Mouse (Mus musculus): Measurements from ENCODE around the gene Nacc2. TPM values are rescaled to one million over a fixed set of nuclear protein-coding genes. Genes with fewer than 3 reads are reported as not detected.

Nacc2 gene
- polyA plus RNA-seq, 1 experiment from 2014 or later, result 2.5 TPM

DNA sequence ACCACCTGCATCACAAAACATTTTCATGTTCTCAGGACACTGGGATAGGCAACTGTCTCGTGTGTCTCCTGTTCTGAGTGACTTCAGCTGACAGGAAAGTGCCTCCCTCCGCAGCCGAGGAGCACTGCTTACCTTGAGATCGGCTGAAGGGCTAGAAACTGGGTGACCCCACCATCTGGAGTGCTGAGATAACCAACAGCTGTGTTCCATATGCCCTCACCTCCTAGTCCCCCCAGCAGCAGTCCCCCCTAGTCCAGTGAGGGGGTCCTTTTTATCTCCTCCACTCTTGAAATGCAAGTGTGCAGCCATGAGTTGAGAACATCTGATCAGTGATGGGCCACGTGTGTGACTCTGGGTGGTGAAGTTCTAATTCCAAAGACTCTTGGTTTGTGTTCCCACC lies 74.2 kb downstream of the Nacc2 start:
- H3K36me3 ChIP-seq, result no peaks in the 10 kb centered on the region
- no peak overlapping the region for H3K4me3 ChIP-seq (replicated peaks)
- H3K27ac ChIP-seq, result peak overlapping the region; percentile 52; the same call in 1 of the 2 replicates
- H3K4me1 ChIP-seq (replicated peaks), result peaks cover 18% of the 10 kb centered on the region
- H3K9me3 ChIP-seq (replicated peaks), result no peaks in the 10 kb centered on the region
- DNase-seq (peak; percentile 42), ATAC-seq (ENCODE audit: low read depth) (peak; percentile 87)
- 15% methylated on average over 5 of the region's 5 CpGs for WGBS (ENCODE audit: insufficient replicate concordance)
- peaks cover 8% of the 10 kb centered on the region; the same call in 1 of the 2 replicates for H3K27me3 ChIP-seq
- H3K9ac ChIP-seq, result peak overlapping the region; percentile 39
- H3K4me2 ChIP-seq, result no peak overlapping the region; the same call in 1 of the 2 replicates

DNA sequence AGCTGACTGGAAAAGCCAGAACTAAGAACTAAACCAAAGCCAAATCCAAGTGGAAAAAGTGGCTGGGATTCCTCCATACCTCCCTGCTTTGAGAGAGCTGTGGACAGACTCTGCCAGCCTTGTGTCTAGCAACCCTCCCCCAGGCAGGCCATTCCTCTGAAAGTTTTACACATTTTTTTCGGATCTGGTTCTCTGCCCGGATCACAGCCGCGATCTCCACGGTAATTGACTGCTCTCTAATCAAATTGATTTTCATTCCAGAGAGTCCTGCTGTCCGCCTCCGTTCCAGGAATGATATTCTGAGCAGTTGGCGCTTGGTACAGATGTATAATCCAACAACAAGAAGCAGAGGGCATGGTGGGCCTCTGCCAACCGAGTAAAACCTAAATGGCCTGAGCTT lies 78.8 kb downstream of the Nacc2 start:
- Histone ChIP-seq H3K27ac (no peak overlapping the region), H3K9me3 (replicated peaks) (no peaks in the 10 kb centered on the region), H3K36me3 (no peaks in the 10 kb centered on the region), H3K4me3 (replicated peaks) (no peak overlapping the region), H3K27me3 (peaks cover 14% of the 10 kb centered on the region), H3K4me1 (replicated peaks) (peaks cover 56% of the 10 kb centered on the region), H3K4me2 (no peak overlapping the region), H3K9ac (no peak overlapping the region)
- ATAC-seq (ENCODE audit: low read depth) (no peak), DNase-seq (no peak)
- WGBS (ENCODE audit: insufficient replicate concordance), result 84% methylated on average over 9 of the region's 9 CpGs

DNA sequence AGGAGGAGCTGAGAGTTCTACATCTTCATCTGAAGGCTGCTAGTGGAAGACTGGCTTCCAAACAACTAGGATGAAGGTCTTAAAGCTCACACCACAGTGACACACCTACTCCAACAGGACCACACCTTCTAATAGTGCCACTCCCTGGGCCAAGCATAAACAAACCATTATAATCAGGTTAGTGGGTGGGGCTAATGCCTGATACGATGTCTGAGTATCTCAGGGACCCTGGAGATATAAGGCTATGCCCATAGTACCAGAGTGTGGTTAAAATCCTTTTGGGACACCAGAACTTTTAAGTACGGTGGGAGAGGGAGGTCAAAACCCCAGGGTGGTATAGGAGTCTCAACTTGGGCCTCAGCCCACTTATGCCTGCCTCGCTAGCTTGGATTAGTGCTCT lies 80.4 kb downstream of the Nacc2 start:
- H3K27ac ChIP-seq, result no peak overlapping the region
- WGBS (ENCODE audit: insufficient replicate concordance), result 60% methylated on average over 3 of the region's 3 CpGs
- no peaks in the 10 kb centered on the region for H3K9me3 ChIP-seq (replicated peaks)
- H3K36me3 ChIP-seq, result no peaks in the 10 kb centered on the region
- ATAC-seq (ENCODE audit: low read depth) (peak; percentile 47), DNase-seq (no peak)
- peaks cover 12% of the 10 kb centered on the region for H3K27me3 ChIP-seq
- no peak overlapping the region for H3K4me2 ChIP-seq
- no peak overlapping the region for H3K9ac ChIP-seq
- no peak overlapping the region for H3K4me3 ChIP-seq (replicated peaks)
- peaks cover 56% of the 10 kb centered on the region for H3K4me1 ChIP-seq (replicated peaks)

DNA sequence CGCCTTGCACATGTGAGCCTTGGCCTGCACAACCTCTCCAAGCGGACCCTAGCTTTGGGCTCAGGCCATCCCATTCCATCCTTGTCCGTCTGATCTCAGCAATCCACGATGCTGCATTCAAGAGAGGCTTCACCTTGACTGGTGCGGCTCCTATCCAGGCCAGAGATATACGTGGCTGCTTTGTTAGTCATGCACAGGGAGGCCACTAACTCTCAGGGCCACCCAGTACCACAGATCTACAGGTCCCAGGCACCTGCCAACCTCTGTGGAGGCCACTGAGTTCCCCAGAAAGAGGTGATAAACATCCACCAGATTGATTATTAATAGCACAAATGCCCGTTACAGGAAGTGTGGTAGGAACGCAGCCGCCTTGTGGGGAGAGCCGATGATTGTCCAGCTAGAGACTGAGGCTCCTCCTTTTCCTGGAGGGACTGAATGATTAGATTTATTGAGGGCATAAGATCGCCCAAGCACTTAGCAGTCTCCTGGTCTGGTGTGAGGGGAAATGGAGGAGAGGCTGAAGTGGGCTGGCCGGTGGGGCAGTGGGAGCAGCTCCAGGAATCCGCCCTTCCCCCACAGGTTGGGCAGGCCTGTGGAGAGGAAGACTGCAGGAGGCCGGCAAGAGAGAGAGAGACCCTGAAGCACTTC lies 81.7 kb downstream of the Nacc2 start:
- Histone ChIP-seq H3K4me1 (replicated peaks) (peaks cover 70% of the 10 kb centered on the region), H3K27me3 (peaks cover 10% of the 10 kb centered on the region), H3K4me3 (replicated peaks) (no peak overlapping the region), H3K9me3 (replicated peaks) (no peaks in the 10 kb centered on the region), H3K27ac (no peak overlapping the region), H3K4me2 (no peak overlapping the region), H3K9ac (0 out of 2 replicates have a peak overlapping the region, but pooled peaks have one; percentile 34), H3K36me3 (no peaks in the 10 kb centered on the region)
- DNase-seq, result no peak
- ATAC-seq (ENCODE audit: low read depth), result no peak
- 25% methylated on average over 14 of the region's 14 CpGs for WGBS (ENCODE audit: insufficient replicate concordance)

DNA sequence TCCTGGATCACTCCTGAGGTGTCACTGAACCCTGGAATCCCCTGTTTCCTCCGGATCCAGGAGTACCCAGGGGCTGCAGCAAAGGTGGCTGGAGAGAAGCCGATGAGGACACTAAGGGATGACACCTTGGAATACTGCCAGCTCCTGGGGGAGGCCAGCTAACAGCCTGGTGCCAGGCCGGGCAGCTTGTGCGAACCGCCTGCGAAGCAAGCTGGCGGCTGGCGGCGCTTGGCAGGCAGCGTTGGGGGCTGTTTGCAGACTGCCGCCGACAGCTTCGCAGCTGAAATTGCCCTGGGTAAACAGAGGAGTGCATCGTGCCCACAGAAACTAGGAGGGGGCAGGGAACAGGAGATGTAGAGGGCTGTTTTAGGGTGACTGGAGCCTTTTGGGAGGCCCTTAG lies 83.1 kb downstream of the Nacc2 start:
- no peak overlapping the region for H3K4me2 ChIP-seq
- peaks cover 83% of the 10 kb centered on the region for H3K4me1 ChIP-seq (replicated peaks)
- H3K9ac ChIP-seq, result no peak overlapping the region
- ATAC-seq (ENCODE audit: low read depth), result no peak
- H3K4me3 ChIP-seq (replicated peaks), result no peak overlapping the region
- no peaks in the 10 kb centered on the region for H3K36me3 ChIP-seq
- peaks cover 10% of the 10 kb centered on the region for H3K27me3 ChIP-seq
- 65% methylated on average over 14 of the region's 14 CpGs for WGBS (ENCODE audit: insufficient replicate concordance)
- no peak overlapping the region for H3K27ac ChIP-seq
- DNase-seq, result no peak
- no peaks in the 10 kb centered on the region for H3K9me3 ChIP-seq (replicated peaks)

DNA sequence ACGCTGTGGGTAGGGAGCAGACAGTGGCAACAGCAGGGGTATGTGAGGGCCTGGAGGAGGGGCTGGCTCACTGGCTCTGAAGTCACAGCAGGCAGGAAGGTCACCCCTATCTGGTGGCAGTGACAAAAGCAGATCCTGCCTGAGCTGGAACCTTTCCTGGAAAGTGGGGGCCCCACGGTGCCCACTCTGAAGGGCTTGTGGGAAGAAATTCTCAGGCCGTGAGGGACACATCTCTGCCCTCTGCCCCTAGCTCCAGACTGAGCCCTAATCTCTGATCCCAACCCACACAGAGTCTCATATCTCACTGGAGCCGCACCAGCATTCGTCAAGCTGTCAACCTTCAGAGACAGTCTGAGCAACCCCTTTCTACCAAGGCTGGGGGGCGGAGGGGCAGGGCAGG lies 85.6 kb downstream of the Nacc2 start:
- DNase-seq (peak; percentile 73), ATAC-seq (ENCODE audit: low read depth) (peak; percentile 91)
- peak overlapping the region; percentile 67 for H3K9ac ChIP-seq
- WGBS (ENCODE audit: insufficient replicate concordance), result 16% methylated on average over 6 of the region's 6 CpGs
- no peak overlapping the region for H3K4me3 ChIP-seq (replicated peaks)
- H3K4me1 ChIP-seq (replicated peaks), result peaks cover 85% of the 10 kb centered on the region
- H3K27me3 ChIP-seq, result peaks cover 10% of the 10 kb centered on the region
- peak overlapping the region; percentile 49 for H3K4me2 ChIP-seq
- no peaks in the 10 kb centered on the region for H3K9me3 ChIP-seq (replicated peaks)
- no peaks in the 10 kb centered on the region for H3K36me3 ChIP-seq
- peak overlapping the region; percentile 87 for H3K27ac ChIP-seq

DNA sequence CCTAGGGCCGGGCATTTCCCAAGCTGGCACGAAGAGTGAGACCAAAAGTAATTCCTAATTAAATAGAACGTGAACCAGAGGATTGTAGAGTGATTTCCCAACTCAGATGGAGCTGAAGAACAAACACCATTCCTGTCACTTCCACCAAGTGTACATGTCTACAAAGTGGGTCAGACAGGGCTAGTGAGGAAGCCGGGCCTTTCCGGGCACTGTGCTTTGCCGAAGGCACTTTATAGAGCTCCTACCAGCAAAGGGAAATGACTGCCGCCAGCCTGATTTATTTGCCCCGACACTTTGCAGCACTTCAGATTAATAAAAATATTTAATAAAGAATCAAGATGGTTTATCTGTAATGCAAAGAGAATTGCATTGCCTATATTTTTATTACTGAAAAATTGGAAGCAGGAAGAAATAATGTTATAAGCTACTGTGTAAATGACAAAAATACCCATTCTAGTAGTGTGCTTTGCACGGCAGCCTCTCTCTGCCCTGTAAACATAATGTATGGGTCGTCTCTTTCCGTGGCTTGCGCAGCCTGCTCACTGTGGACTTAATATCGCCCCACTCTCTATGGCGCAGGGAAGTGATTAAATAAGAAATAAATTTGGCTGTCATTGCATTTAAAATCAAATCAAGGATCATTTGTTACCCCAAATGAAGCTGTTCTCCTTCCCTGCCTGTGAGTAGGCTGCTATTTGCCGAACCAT lies 88.5 kb downstream of the Nacc2 start:
- H3K9me3 ChIP-seq (replicated peaks), result no peaks in the 10 kb centered on the region
- 85% methylated on average over 15 of the region's 15 CpGs for whole genome bisulfite sequencing (ENCODE audit: insufficient replicate concordance)
- H3K4me2 ChIP-seq, result no peak overlapping the region
- H3K4me1 ChIP-seq (replicated peaks), result peaks cover 62% of the 10 kb centered on the region
- H3K9ac ChIP-seq, result no peak overlapping the region
- peak overlapping the region; percentile 87; the same call in 1 of the 2 replicates for H3K27ac ChIP-seq
- no peaks in the 10 kb centered on the region for H3K36me3 ChIP-seq
- H3K4me3 ChIP-seq (replicated peaks), result no peak overlapping the region
- H3K27me3 ChIP-seq, result peaks cover 5% of the 10 kb centered on the region; the same call in 1 of the 2 replicates
- DNase-seq (no peak), ATAC-seq (ENCODE audit: low read depth) (no peak)

DNA sequence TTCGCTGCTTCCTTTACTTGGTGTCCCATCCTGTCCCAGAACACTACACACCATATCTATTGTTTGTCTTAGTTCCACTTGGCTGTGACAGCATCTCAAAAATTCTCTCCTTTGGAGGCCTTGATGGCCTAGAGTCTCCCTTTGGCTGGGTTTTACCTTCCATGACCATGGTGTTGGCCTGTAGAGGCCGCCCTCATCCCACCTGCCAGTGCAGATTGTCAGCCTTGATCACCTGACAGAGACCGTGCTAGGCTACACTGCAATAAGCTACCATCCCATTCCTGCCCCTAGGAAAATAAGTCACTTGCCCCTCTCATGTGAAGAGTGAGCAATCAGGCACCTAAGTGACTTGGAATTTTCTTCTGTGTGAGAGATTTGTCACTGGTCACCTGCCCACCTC lies 92.7 kb downstream of the Nacc2 start:
- H3K27ac ChIP-seq, result no peak overlapping the region
- H3K27me3 ChIP-seq, result peaks cover 13% of the 10 kb centered on the region; the same call in 1 of the 2 replicates
- no peak overlapping the region for H3K9ac ChIP-seq
- DNase-seq (no peak), ATAC-seq (ENCODE audit: low read depth) (peak; percentile 70; the same call in 1 of the 2 replicates)
- H3K36me3 ChIP-seq, result no peaks in the 10 kb centered on the region
- H3K4me1 ChIP-seq (replicated peaks), result peaks cover 19% of the 10 kb centered on the region
- no peaks in the 10 kb centered on the region for H3K9me3 ChIP-seq (replicated peaks)
- H3K4me3 ChIP-seq (replicated peaks), result no peak overlapping the region
- WGBS (ENCODE audit: insufficient replicate concordance), result 38% methylated on average over 3 of the region's 3 CpGs
- H3K4me2 ChIP-seq, result no peak overlapping the region

DNA sequence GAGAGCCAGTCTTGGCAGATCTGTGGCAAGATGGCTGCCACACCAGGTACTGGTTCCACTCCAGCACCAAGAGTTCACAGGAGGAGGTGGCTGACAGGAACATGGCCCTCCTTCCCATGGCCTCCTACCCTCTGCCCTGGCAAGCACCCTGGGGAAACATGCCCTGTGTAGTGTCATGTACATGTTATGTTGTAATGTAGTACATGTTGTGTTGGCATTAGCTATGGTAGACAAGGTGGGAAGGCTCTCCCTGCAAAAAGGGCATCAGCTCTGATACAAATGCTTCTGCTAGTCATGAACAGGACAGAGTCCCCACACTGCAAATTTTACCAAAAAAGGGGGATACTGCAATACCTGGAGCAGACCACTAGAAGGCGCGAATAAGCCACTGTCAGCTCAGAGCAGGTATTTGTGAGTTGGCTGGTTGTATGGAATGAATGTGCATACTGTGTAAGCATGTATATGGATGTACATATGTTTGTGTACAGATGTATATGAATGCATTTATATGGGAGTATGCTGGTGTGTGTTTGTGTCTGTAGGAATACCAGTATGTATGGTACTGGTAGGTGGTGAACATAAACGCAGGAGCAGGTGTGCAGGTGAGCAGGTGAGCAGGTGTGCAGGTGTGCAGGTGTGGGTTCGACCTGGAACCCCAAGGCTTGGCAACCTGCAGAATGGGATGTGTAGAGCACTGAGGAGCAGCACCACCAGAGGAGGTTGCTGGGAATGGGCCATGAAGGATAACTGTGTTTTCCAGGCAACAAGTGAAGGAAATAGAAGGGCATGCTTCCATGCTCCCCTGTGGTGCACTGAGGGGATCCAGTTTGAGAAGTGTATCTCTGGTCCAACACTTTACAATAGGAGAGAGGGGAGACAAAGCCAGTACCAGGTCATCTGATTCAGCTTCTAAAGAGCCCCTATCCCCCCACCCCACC lies 98.6 kb downstream of the Nacc2 start:
- no peak overlapping the region for H3K4me3 ChIP-seq (replicated peaks)
- H3K27ac ChIP-seq, result peak overlapping the region; percentile 84
- peaks cover 12% of the 10 kb centered on the region; the same call in 1 of the 2 replicates for H3K27me3 ChIP-seq
- no peak for ATAC-seq (ENCODE audit: low read depth)
- peaks cover 2% of the 10 kb centered on the region; the same call in 1 of the 2 replicates for H3K36me3 ChIP-seq
- WGBS (ENCODE audit: insufficient replicate concordance), result 32% methylated on average over 4 of the region's 4 CpGs
- H3K9me3 ChIP-seq (replicated peaks), result no peaks in the 10 kb centered on the region
- peaks cover 39% of the 10 kb centered on the region for H3K4me1 ChIP-seq (replicated peaks)
- no peak for DNase-seq
- no peak overlapping the region for H3K4me2 ChIP-seq
- H3K9ac ChIP-seq, result peak overlapping the region; percentile 59

DNA sequence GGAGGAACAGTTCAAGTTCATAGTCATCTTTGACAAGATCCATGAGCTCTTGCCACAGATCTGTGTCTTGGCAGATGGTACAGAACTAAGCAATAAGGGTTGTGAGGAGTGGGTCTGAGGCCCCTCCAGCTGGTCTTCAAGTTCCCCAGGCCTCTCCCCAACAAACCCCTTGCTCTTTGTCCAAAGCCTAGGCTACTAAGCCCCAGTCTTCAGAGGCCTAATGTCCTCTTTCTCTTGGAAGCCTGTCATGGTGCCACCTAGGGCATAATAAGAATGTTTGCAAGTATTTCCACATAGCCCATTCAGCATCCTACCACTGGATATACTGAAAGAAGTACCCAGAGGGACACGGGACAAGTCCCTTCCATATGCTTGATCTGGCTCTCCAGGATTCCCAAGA lies 100.4 kb downstream of the Nacc2 start:
- Histone ChIP-seq H3K36me3 (peaks cover 15% of the 10 kb centered on the region), H3K27me3 (0 out of 2 replicates have a peak, but pooled peaks cover under 1% of the 10 kb centered on the region), H3K4me1 (replicated peaks) (peaks cover 55% of the 10 kb centered on the region), H3K9me3 (replicated peaks) (no peaks in the 10 kb centered on the region), H3K4me2 (0 out of 2 replicates have a peak overlapping the region, but pooled peaks have one; percentile 4), H3K9ac (peak overlapping the region; percentile 52), H3K27ac (peak overlapping the region; percentile 99), H3K4me3 (replicated peaks) (no peak overlapping the region)
- WGBS (ENCODE audit: insufficient replicate concordance), result 84% methylated on average over 1 of the region's 1 CpGs
- ATAC-seq (ENCODE audit: low read depth) (no peak), DNase-seq (no peak)

DNA sequence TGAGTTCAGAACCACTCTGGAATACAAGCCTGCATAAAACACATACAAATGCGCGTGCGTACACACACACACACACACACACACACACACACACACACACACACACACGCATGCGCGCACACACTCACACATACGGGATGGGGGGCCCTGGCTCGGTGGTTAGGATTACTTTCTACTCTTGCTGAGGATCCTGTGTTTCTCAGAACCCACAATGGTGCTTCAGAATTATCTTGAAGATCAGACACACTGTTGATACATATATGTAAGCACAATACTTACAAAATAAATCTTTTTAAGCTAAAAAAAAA lies 100.8 kb downstream of the Nacc2 start:
- Histone ChIP-seq H3K27ac (peak overlapping the region; percentile 99), H3K9me3 (replicated peaks) (no peaks in the 10 kb centered on the region), H3K4me2 (peak overlapping the region; percentile 88), H3K4me3 (replicated peaks) (peak overlapping the region; percentile 70), H3K4me1 (replicated peaks) (peaks cover 60% of the 10 kb centered on the region), H3K27me3 (no peaks in the 10 kb centered on the region), H3K36me3 (peaks cover 16% of the 10 kb centered on the region), H3K9ac (peak overlapping the region; percentile 94)
- 75% methylated on average over 8 of the region's 8 CpGs for WGBS (ENCODE audit: insufficient replicate concordance)
- DNase-seq (no peak), ATAC-seq (ENCODE audit: low read depth) (no peak)
